ENCODE assay signal across 8 mouse cellular contexts in genomic region chr11:97126645-97127468, GRCm38 (mm10). TPM values are rescaled to one million over a fixed set of nuclear protein-coding genes. Genes with fewer than 3 reads are reported as not detected.
A peak's percentile ranks its signal among the peaks of the same experiment; 100 is the strongest.
DNase-seq lines count a peak whose midpoint lies in the region; ATAC-seq lines count a peak whose summit lies in the region.

No protein-coding gene starts in this region.

- no peaks in the 10 kb centered on the region for H3K36me3 ChIP-seq in forebrain, embryonic 16.5 days (ENCODE audit: control insufficient read depth, insufficient read depth)
- H3K36me3 ChIP-seq in intestine, embryonic 16.5 days (ENCODE audit: control insufficient read depth, insufficient read depth, low read length), result no peaks in the 10 kb centered on the region
- H3K36me3 ChIP-seq in neural tube, embryonic 14.5 days (ENCODE audit: control insufficient read depth, insufficient read depth, low read length), result no peaks in the 10 kb centered on the region

- H3K27ac ChIP-seq in forebrain, embryonic 16.5 days (ENCODE audit: low read length), result no peak overlapping the region
- no peak overlapping the region for H3K27ac ChIP-seq in intestine, embryonic 16.5 days (ENCODE audit: low read length)
- no peak overlapping the region for H3K27ac ChIP-seq in neural tube, embryonic 14.5 days (ENCODE audit: low read depth, low read length)

- H3K27me3 ChIP-seq in forebrain, embryonic 16.5 days (replicated peaks; ENCODE audit: control insufficient read depth, insufficient read depth, low read length), result no peaks in the 10 kb centered on the region; the same call in 1 of the 2 replicates
- no peaks in the 10 kb centered on the region for H3K27me3 ChIP-seq in intestine, embryonic 16.5 days (replicated peaks; ENCODE audit: control insufficient read depth, insufficient read depth, low read length)
- no peaks in the 10 kb centered on the region for H3K27me3 ChIP-seq in neural tube, embryonic 14.5 days (ENCODE audit: control insufficient read depth, insufficient read depth, low read length)

- peak overlapping the region; percentile 45 for H3K4me3 ChIP-seq in forebrain, embryonic 16.5 days (replicated peaks; ENCODE audit: low read length)
- peak overlapping the region; percentile 66 for H3K4me3 ChIP-seq in intestine, embryonic 16.5 days (ENCODE audit: low read length)
- H3K4me3 ChIP-seq in neural tube, embryonic 14.5 days (ENCODE audit: low read depth, low read length), result peak overlapping the region; percentile 36

- H3K9me3 ChIP-seq in forebrain, embryonic 16.5 days (ENCODE audit: control insufficient read depth, low read length), result no peaks in the 10 kb centered on the region
- H3K9me3 ChIP-seq in intestine, embryonic 16.5 days (ENCODE audit: control insufficient read depth, low read length), result no peaks in the 10 kb centered on the region
- H3K9me3 ChIP-seq in neural tube, embryonic 14.5 days (ENCODE audit: control insufficient read depth, low read length), result no peaks in the 10 kb centered on the region

- 4% methylated on average over 32 of the region's 32 CpGs for WGBS in forebrain, embryonic 16.5 days
- WGBS in intestine, embryonic 16.5 days, result 3% methylated on average over 32 of the region's 32 CpGs
- WGBS in neural tube, embryonic 14.5 days, result 4% methylated on average over 32 of the region's 32 CpGs

- H3K4me2 ChIP-seq in forebrain, embryonic 16.5 days (ENCODE audit: low read length), result peak overlapping the region; percentile 77
- peak overlapping the region; percentile 96 for H3K4me2 ChIP-seq in intestine, embryonic 16.5 days (ENCODE audit: low read depth, low read length)
- peak overlapping the region; percentile 75 for H3K4me2 ChIP-seq in neural tube, embryonic 14.5 days (ENCODE audit: low read depth, low read length)

- peak; percentile 85 for ATAC-seq in forebrain, embryonic 16.5 days
- peak; percentile 79 for ATAC-seq in intestine, embryonic 16.5 days
- ATAC-seq in neural tube, embryonic 14.5 days (ENCODE audit: low read depth), result peak; percentile 66

- H3K9ac ChIP-seq in forebrain, embryonic 16.5 days (replicated peaks; ENCODE audit: low read depth, low read length), result peak overlapping the region; percentile 56
- H3K9ac ChIP-seq in intestine, embryonic 16.5 days (ENCODE audit: low read depth, low read length), result peak overlapping the region; percentile 75
- 0 out of 2 replicates have a peak overlapping the region, but pooled peaks have one; percentile 28 for H3K9ac ChIP-seq in neural tube, embryonic 14.5 days (replicated peaks; ENCODE audit: low read depth, low read length)

- DNase-seq in CD8-positive naive resting alpha-beta T cell, adult 2 months (ENCODE audit: low read depth in 2 of 2, low spot score in 2 of 2), result peak; percentile 52 to 66
- DNase-seq in adrenal gland, adult 2 months, result peak; percentile 72
- peak; percentile 81 to 82 for DNase-seq in lung, adult 18-20 months
- no peak for DNase-seq in left cerebral cortex, adult 18-20 months (ENCODE audit: low spot score in 2 of 2)
- no peak for DNase-seq in ovary, adult 18-20 months (ENCODE audit: low spot score)

- peaks cover 8% of the 10 kb centered on the region; the same call in 1 of the 2 replicates for H3K4me1 ChIP-seq in forebrain, embryonic 16.5 days (replicated peaks; ENCODE audit: control insufficient read depth, insufficient read depth, low read length)
- peaks cover 8% of the 10 kb centered on the region for H3K4me1 ChIP-seq in intestine, embryonic 16.5 days (ENCODE audit: control insufficient read depth, insufficient read depth, low read length)
- no peaks in the 10 kb centered on the region for H3K4me1 ChIP-seq in neural tube, embryonic 14.5 days (ENCODE audit: control insufficient read depth, insufficient read depth, low read length)

RNA-seq across cellular contexts. Expression of gene Tbx21, which starts 11.7 kb away (rescaled TPM):
- total RNA-seq in adrenal gland, adult 2 months (2021), result under 1 TPM; 0.26 to 0.31 TPM
- 0.53 and 0.73 TPM in 2 replicates for polyA plus RNA-seq in adrenal gland, adult 2 months (2012; rRNA removed)
- polyA plus RNA-seq in forebrain, embryonic 16.5 days (2015; fragmentation: Nextera tagmentation; extraction: Ambion mirVana), result 0.35 and 0.38 TPM in 2 replicates
- 0.17 and 0.27 TPM in 2 replicates for polyA plus RNA-seq in intestine, embryonic 16.5 days (2015; fragmentation: Nextera tagmentation; extraction: Ambion mirVana)
- 0.14 and 0.21 TPM in 2 replicates for polyA plus RNA-seq in neural tube, embryonic 14.5 days (2014; fragmentation: Nextera tagmentation; extraction: Ambion mirVana)
- under 1 TPM in 1 of 2 experiments, not detected in 1; 0.21 TPM for total RNA-seq in left cerebral cortex, adult 18-20 months (2021)

RNA-seq across cellular contexts. Expression of gene Tbkbp1, which starts 24.4 kb away (rescaled TPM):
- 10 to 100 TPM in 1 of 2 experiments, 1 to 10 TPM in 1; 9.7 to 13.1 TPM for total RNA-seq in adrenal gland, adult 2 months (2021)
- polyA plus RNA-seq in adrenal gland, adult 2 months (2012; rRNA removed), result 33.8 and 53.8 TPM in 2 replicates
- 5.7 and 6.0 TPM in 2 replicates for polyA plus RNA-seq in forebrain, embryonic 16.5 days (2015; fragmentation: Nextera tagmentation; extraction: Ambion mirVana)
- polyA plus RNA-seq in intestine, embryonic 16.5 days (2015; fragmentation: Nextera tagmentation; extraction: Ambion mirVana), result 2.0 TPM in 2 replicates
- 8.4 and 9.0 TPM in 2 replicates for polyA plus RNA-seq in neural tube, embryonic 14.5 days (2014; fragmentation: Nextera tagmentation; extraction: Ambion mirVana)
- 10 to 100 TPM; 54.8 to 58.4 TPM for total RNA-seq in left cerebral cortex, adult 18-20 months (2021)

Comparison
In these comparisons a context has a peak if more than half of its experiments do, and no peak if none do; other contexts are left out.
1. DNase-seq: peak in CD8-positive naive resting alpha-beta T cell, adult 2 months (2 of 2), adrenal gland, adult 2 months (single experiment) and lung, adult 18-20 months (2 of 2); none in left cerebral cortex, adult 18-20 months (0 of 2) and ovary, adult 18-20 months (single experiment).
2. Peak in every context shown above with its lines, with median percentiles within 50 percentile points of each other: ATAC-seq, H3K4me2 ChIP-seq, H3K4me3 ChIP-seq and H3K9ac ChIP-seq.